Mouse (Mus musculus): ENCODE results near the gene Lhpp.

The Lhpp gene

DNA sequence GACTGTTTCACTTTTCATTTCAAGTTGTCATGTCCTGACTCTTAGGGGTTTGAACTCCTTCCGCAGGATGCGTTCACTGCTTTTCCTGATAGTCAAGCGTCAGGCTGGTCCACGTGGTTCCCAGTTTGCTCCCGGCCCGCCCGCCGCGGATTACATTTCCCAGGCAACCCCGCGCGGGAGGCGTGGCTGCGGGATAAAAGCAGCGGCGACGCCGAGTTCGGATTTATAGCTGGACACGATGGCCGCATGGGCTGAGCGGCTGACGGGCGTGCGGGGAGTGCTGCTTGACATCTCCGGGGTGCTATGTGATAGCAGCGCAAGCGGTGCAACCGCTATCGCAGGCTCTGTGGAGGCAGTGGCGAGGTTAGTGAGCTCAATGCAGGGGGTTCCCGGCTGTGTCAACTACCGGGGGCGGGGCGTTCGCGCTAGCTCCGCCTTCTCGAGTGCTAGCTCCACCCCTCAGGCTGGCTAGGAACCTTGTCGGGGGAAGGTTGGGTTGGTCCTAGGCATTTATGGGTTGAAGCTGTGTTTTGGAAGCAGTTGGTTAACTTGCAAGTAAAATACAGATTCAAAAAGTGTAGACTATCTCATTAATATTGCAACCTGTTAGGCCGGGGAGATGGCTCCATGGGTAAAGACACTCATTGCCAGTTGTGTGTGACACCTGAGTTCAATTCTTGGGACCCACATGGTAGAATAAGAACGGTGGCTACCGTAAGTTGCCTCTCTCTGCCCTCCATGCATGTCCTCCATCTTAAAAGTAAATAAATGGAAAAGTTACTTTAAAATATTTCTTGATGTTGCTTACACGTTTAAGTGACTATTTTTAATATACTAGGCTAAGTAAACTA is at the start of gene Lhpp:
Gene Lhpp (plus strand): TSS at position 171 of the 851 bp plus-strand sequence.
- DNase-seq, result peak; percentile 84

DNA sequence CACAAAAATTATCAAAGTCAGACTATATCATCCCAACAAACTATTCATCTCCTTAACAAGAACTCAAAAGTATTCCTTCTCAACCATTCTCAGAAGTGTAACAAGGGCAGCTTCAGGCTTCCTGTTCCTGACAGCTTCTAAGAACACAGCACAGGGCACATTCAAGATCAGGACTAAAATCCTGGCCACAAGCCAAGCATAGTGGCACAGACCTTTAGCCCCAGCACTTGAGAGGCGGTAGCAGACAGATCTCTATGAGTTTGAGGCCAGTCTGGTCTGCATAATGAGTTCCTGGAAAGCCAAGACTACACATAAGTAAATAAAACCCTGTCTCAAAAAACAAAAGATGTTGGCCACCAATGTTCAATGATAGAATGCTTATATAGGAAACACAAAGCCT is 44.6 kb upstream of the Lhpp start:
- no peak for DNase-seq

DNA sequence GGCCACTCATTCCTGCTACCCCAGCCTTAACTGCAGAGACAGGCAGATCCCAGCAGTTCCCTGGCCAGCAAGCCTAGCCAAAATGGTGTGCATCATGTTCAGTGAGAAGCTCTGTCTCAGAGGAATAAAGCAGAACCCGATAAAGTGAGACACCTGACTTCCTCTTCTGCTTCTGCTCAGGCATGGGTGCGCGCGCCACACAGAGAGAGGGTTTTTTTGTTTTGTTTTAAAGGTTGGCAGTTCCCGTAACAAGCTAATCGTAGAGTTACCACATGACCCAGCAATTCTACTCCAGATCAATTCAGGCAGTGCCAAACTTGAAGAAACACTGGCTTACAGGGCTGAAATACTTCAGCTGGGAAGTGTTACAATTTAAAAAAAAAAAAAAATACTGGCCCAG is 41.6 kb upstream of the Lhpp start:
- DNase-seq, result no peak

DNA sequence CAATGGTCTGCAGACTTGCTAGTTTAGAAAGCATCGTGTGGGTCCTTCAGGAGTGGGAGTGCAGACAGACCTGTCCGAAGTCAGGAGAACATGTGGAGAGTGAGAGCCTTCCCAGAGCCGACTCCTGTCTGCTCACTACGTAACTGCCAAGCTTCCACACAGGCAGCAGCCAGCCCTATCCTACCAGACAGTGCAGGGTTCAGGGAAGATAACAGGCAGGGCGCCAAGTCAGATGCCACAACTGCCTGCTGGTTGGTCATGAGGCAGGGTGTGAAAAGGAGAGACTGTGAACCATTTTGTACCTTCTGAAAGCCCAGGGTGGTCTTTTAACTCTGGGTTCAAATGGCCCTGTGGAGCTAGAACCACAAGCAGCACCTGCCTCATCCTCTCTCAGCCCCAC is 40.4 kb upstream of the Lhpp start:
- DNase-seq, result no peak

DNA sequence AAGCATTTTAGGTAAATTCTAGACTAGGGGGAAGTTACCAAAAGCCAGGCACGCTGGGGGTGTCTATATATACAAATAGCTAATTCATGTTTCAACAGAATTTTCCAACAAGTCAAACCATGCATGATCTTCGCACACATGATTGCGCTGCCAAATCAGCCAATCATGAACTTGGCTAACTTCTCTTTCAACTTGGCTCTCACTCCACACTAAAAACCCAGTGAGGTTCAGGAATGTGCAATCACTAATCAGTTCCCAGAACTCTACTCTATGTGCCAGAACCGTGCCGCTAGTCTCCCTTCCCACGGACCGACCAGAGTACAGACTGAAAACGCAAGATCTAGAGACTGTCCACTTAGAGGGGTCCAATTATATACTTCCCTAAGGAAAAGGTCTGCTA is 39.0 kb upstream of the Lhpp start:
- DNase-seq, result no peak

DNA sequence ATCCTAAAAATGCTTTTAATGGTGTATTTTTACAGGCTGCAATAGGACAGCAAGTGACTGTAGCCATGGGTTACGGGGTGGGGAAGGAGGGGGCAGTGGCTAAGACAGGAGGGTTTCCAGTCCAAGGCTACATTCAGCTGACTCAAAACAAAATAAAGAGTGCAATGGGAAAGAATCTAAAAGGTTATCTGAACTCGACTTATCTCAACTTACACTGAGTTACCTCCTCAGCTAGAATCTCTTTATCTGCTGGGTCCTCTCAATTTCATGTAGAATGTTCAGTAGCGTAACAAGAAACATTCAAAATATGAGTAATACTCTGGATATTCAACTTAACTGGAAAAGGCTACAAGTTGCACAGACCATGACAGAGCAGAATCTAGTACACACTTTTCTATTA is 37.7 kb upstream of the Lhpp start:
- no peak for DNase-seq

DNA sequence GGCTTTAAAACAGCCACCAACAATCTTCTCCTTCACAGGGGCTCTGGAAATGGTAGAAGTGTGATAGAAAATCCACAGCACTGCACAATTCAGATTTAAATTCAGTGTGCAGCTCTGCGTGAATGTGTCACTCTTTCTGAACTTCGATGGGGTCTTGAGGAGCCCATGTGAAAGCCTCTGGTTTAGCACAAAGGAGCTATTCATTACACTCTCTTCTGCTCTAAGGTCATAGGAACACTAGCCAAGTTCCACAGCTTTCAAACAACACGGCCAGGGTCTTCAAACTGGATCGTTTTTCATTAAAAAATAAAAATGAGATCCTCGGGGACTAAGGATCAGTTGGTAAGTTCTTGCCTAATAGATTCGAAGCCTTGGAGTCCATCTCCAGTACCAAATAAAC is 37.2 kb upstream of the Lhpp start:
- DNase-seq, result no peak

DNA sequence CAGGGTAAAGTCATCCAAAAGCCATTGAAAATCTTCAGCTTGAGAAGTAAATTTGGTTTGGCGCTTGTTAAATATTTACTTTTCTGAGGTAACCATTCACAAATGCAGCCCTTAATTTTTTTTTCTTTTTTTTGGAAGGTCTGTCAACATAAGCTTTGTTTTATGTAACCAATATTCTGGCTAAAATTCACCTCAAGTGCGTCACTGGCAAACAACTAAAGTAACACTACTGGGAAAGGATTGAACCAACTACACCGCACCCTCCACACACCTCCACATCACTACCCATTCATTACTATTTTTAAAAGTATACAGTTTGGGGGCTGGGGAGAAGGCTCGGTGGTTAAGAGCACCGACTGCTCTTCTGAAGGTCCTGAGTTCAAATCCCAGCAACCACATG is 35.8 kb upstream of the Lhpp start:
- no peak for DNase-seq

DNA sequence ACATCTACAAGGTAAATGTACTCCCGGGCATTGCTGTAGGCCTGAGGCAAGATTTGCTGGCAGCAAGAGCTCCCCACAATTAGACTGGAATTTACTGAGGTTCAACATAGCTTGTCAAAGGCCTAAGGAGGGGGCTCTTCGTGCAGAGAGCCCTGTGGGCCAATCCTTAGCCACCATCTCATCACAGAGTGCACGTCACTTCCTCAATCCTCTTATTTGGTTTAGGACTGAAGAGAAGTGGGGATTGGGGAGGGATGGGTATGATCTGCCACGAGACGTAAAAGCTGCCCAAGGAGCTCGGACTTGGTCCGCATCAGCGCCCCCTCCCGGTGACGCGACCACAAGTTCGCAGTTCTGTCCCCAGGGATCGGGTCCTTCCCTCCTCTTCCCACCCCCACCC is 34.8 kb upstream of the Lhpp start:
- peak; percentile 81 for DNase-seq

DNA sequence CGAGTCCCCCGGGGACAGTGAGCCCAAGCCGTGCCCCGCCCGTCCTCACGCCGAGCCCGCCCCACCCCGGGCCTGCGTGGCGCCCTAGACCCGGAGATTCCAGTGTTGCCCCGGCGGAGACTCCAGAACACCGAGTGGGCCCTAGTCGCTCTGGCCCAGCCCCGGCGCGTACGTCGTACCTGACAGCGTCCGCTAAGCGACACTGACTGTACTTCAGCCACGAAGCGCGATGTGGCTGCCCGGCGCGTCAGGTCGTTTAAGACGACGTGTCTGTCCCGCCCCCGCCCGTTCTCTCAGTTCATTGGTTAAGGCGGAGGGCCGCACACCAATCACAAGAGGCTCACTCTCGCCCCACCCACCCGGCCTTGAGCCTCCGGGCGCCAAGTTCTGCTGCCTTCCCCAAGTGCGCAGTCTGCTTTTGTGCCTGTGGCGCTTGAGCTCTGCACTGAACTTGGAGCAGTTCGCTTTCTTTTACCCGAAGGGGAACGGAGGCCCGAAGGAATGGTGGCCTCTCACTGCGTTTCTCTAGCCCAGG is 34.3 kb upstream of the Lhpp start, which contains the start of gene Oat:
Gene Oat (minus strand): TSS at position 283 of the 535 bp plus-strand sequence.
- DNase-seq, result peak; percentile 93

DNA sequence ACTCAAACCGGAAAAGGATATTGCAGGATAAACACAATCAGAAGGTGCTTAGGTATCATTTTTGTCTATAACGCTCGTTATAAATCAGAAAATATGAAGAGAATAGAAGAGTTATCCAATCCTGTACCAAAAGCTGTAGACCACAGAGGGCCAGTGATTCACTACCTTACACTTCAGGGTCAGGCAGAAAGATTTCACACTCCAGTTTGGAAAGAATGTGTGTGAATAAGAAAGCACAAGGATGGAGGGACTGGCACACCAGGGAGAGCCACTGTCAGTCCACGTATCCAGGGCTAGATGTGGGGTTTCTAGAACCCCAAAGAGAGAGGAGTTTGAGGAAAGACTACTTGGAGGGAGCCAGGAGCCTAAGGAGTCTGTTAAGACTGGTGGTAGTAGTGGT is 33.5 kb upstream of the Lhpp start:
- no peak for DNase-seq

DNA sequence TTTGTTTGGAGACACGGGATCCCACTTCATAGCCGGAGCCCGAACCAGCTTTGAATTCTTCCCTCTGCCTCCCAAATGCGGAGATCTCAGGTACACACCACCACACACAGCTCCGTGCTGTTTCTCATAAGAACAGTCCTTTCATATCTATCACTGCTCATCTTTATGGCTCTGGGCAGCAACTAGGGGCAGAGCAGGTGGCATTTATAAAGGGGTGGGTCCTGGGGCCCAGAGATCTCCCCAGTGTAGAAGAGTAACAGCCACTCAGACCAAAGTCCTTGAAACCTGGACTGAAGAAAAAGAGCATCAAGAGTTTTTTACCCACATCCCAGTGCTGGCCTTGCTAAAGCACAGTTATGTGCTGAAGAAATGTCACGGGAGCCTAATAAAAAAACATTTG is 29.9 kb upstream of the Lhpp start:
- no peak for DNase-seq

DNA sequence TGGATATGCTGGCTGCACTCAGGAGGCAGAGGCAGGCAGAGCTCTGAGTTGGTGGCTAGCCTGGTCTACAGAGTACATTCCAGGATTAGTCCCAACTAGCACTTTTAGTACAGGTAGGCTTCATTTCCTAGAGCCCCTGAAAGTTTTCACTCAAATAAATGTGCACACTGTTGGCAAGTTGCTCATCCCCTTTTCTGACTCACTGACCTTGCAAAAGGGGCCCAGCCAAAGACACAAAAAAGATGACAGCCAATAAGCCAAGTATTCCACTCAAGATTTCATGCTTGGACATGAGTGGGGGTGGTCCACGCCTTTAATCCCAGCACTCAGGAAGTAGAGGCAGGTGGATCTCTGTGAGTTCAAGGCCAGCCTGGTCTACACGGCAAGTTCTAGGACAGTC is 29.0 kb upstream of the Lhpp start:
- DNase-seq, result no peak

DNA sequence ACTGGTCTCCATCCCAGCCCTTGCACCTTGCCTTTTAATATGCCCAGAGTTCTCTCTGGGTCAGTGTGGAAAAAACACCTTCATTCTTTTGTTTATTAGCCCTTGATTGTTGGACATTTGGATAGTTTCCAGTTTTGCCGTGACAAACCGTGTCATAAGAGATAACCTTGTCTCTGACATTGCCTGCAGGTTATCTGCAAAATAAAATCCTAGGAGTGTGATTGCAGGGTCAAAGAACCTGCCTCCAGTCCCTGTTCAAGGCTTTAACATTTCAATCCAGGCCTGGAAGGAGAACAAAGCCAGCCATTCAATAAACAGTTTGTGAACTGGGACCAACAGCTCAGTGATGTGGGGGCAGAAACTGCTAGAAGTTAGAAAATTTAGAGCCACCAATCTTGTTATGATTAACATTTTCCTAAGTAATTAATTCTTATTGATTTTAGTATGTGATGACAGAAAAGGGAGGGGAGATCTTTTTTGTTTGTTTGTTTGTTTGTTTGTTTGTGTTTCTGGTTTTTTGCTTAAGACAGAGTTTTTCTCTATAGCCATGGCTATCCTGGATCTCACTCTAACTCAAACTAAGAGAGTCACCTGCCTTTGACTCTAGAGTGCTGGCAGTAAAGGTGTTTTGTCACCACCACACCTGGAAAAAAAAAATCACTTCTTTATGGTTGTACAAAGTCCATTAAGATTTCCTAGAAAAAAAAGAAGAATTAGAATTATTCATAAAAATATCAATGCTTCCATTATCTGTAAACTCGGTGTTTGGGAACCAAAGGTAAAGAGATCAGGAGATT is 24.5 kb upstream of the Lhpp start:
- no peak for DNase-seq

DNA sequence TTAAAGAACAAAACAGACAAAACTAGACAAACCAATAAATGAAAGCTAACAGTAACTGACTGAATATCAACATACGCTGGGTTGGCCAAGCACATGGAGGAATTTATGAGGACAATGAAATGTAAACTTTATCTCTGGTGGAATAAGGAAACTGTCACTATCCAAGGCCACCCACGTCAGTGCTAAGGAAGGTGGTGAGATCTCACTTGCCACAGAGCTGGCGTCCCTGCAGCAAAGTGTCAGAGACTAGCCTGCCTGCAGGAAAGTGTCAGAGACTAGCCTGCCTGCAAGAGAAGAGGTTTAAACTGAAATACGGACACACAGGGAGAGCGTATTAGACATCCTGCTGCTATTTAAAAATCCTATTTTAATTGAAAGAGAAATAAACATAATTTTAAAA is 23.3 kb upstream of the Lhpp start:
- DNase-seq, result no peak

DNA sequence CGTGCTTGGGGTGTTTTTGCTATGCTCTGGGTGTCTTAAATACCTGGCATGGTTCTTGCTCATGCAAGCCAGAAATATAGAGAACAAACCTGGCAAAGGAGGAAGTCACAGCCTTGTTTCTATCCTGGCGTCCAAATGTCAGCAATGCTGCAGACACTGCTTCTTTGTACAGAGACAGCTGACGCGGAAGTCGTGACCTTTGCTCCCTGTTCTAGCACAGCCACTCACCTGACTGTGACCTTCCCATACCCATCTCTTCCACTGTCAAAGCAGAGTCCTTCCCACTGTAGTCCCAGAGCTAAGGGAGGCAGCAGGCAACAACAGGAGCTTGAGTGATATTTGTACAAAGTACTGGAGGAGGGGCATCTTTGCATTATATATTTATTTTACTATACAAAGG is 20.8 kb upstream of the Lhpp start:
- DNase-seq, result no peak

DNA sequence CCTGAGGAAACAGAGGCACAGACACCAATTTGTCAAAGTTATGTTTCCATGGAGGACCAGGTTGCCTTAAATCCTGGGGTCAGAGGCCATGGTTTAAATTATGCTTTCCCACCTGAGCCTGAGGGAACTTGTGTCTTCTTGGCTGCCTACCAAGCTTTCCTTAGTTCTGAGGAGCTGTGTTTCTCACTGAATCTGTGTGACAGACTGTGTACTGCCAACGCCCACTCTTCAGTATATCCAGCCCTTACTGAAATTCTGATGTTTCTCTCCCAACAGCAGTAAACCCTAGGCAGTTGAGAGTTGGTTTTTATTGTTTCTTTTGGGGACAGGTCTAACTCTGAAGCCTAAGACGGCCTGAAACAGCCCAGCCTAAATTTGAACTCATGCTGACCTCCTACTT is 16.7 kb upstream of the Lhpp start:
- no peak for DNase-seq

DNA sequence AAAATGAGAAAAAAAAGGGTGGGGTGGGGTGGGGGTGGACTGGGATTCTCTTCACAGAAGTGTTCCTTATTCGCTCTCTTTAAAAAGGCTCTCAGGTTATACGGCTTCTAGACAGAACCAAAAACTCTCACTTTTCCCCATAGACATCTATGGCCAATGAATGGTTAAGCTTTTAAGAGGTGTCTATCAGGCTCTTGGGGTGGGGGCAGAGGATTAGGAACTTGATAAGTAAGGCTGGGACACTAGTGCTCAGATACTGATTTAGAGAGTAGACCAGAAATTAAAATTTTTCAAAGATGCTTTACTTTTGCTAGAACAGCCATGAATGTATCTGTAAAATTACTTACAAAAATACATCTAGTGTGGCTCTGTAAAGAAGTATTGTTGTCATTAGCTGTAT is 16.1 kb upstream of the Lhpp start:
- DNase-seq, result no peak

DNA sequence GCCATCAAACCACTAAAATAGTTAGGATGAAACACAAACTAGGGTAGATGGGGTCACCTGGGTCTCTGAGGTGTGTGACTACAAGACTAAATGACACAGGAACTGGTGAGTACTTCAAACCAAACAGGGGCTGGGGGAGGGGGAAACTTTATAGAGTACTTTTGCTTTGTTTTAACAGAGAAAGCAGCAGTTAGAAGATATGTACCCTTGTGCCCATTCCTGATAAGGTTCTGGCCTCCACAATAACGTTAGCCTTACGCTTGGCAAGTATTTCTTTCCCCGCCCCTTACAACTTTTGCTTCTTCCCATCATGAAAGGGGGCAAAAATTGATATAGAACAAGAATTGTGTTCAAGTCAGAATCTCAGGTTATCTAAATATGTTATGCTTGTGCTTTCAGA is 14.7 kb upstream of the Lhpp start:
- DNase-seq, result no peak

DNA sequence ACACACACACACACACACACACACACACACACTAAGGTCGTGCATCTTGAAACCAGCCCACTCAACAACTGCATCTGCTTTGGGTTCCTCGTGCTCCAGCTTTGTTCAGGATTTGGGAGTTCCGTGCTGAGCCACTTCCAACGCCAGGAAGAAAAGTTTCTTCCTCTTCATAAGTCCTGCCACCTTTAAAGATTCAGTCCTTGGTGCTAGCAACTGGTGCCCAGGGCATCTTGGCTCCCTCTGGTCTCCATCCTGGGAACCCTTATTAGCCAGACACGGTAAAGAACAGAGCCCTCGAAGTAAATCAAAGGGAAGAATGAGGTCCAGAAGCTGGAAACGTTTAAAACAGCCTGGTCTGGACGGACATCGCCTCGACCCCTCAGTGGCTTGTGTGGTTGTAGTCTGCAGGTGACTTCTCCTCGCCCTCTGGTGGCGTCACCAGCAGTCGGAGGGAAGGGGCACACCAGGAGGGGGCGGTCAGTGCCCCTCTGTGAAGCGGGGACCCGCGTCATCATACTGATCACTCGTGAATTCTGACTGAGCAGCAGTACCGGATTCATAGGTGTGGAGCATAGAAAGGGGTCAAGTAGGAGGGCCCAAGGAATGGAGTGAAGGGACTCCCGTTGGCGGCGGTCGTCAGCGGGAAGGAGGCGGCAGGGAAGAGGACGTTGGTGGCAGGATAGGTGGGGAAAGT is 13.7 kb upstream of the Lhpp start:
- no peak for DNase-seq

DNA sequence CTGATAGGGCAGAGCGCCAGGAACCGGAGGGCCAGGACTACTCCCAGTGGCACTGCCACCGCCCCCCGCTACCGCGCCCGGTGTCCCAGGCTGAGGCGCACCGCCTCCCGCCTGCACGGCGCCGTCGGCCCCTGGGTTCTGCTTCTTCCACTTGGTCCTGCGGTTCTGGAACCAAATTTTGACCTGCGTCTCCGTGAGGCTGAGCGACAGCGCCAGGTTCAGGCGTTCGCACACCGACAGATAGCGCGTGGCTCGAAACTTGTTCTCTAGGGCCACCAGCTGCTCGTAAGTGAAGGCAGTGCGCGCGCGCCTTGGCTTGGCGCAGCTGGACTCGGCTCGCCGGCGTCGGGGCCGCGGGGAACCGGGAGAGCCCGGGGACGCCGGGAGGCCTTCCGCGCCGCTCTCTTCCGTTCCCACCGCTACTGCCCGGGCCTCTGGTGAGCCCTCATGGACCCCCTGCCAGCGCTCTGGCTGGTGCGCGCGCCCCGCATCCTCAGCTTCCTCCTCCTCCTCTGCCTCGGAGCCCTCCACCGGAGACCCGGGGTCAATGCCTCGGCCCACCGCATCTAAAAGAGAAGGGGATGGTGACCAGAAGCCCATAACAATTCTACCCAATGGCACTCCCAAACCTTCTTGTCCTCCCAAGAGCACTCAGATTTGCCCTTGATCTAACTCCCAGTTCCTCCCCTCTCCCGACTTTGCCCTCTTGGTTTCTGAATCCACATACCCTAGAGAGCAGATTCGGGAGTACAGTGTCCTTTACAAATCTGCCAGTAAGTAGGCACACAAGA is 13.0 kb upstream of the Lhpp start:
- no peak for DNase-seq
